Mouse (Mus musculus) natural killer cell, adult 2 months (primary cell): ENCODE data around the gene Gm20906.
"Not testable (repeated sequence)": the region's sequence is repeated elsewhere in the genome, so short reads cannot be mapped to it uniquely, and the experiment has no call there.

Experiments
- DNase-seq, 2 experiments: peaks; one replicate each; pipeline ENCODE4 v3.0.0; 2022; ENCODE audit warnings: low spot score in 2 of 2

The Gm20906 gene

DNA sequence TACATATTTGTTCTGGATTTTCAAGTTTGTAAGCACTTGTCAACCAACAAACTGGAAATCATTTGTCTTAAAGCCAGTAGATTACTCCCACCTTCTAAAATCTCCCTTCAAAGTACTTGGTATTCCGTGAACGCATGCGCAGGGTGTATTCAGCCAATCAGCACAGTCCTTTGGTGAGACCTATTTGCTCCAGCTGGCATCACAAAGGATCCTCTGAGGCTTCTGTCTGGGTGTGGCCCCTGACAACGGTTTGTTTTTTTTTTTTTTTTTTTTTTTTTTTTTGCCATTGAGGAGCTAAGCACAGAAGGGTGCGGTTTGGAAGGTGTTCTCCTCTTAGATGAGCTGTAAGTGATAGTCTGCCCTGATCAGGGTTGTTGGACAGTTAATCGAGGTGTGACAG lies at the start of gene Gm20906:
TSS of gene Gm20906 (plus strand) at position 301 of the 400 bp plus-strand sequence.
- not testable (repeated sequence) for DNase-seq
